Mouse (Mus musculus): ENCODE measurements at regions not wholly inside any gene's neighbourhood (a gene's known extent, or its start where the extent isn't known, plus 50 kb on each side); places are given as distances from the start of the nearest gene placed in this dataset.
"Not testable (repeated sequence)": the region's sequence is repeated elsewhere in the genome, so short reads cannot be mapped to it uniquely, and the experiment has no call there.

GRCm38 (mm10) chr7:73616015-73616414 is 74.4 kb upstream of the Chd2 start:
- intact Hi-C loops (cut with DNase I), result loop anchor here (2.0 kb wide), 1 partner anchor 75 kb away; the partner anchor contains the start of gene Chd2
- DNase-seq (ENCODE audit: extremely low spot score in 1 of 2, low spot score in 2 of 2), result peak in 1 of 2 experiments; percentile 20

DNA sequence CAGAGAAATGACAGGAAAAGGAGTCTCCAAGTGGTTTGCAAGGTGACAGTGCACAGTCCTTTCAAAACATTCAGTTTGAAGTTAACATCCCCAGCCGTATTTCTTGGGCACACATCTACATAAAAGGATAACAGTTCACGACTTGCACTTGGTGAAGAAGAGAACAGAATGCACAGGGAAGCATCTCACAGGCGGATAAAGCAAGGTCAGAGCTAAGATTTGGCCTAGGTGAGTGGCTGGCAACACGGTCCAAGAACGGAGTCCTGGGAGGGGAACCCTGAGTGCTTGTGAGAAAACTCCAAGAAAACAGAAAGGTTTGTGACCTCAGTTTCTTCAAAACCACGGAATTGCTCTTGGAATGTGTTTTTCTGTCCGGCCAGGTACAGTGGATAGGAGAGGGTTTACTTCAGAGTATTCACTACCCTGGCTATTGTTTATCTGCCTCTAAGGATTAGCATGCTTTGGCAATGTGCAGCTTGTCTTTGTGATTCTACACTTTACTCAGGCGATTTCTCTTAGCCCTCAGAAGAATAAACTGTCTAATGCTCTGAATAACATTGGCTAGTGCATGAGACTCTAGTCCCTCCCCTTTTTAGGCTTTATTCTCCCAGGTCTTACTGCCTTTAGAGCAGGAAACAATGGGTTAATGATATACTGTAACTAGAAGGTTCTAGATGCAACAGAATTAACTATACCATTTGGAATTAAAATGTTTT is 73.4 kb upstream of the Chd2 start:
- DNase-seq (ENCODE audit: extremely low spot score in 1 of 2, low spot score in 2 of 2), result no peak
- intact Hi-C loops (cut with DNase I), result no loop called here

- intact Hi-C loops (cut with DNase I), result no loop called here
- no peak for DNase-seq (ENCODE audit: extremely low spot score in 1 of 2, low spot score in 2 of 2)
Observed at GRCm38 (mm10) chr7:73614341-73614740, 72.7 kb upstream of the Chd2 start.

GRCm38 (mm10) chr7:73612752-73613092 is 71.1 kb upstream of the Chd2 start:
- DNase-seq (ENCODE audit: extremely low spot score in 1 of 2, low spot score in 2 of 2), result no peak
- intact Hi-C loops (cut with DNase I), result no loop called here

DNA sequence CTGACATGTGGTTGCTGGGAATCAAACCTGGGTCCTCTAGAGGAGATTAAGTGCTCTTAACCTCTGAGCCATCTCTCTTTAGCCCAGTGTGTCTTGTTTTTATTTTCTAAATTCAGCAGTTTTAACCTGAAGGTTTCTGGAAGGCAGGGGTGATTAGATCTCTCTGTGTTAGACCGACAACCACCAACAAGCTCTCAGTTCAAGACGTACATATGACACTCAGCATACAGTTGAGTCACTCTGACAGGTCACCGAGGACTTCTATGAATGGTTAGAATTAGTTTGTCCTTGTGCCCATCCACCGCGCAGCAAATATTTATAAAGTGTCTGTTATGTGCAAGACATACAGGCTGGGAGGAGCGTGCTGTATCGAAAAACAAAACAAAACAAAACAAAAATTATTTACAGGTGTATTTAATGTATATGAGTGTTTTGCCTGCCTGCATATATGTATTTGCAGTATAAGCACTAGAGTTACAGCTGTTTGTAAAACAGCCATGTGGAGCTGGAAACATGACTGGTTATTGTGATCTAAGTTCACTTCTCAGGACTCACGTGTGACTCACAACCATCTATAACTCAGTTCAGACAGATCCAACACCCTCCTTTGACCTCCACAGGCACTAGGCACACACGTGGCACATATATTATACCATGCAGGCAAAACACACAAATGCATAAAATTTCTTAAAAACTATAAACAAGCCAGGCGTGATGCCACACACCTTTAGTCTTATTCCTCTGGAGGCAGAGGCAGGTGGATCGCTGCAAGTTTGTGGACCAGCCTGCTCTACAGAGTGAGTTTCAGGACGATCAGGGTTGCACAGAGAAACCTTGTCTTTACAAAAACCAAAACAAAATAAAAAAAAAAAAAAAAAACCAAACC is 70.5 kb upstream of the Chd2 start:
- DNase-seq (ENCODE audit: extremely low spot score in 1 of 2, low spot score in 2 of 2), result no peak
- intact Hi-C loops (cut with DNase I), result no loop called here

- no peak for DNase-seq (ENCODE audit: extremely low spot score in 1 of 2, low spot score in 2 of 2)
- intact Hi-C loops (cut with DNase I), result no loop called here
Observed at GRCm38 (mm10) chr7:73608804-73609275, 67.2 kb upstream of the Chd2 start.

DNA sequence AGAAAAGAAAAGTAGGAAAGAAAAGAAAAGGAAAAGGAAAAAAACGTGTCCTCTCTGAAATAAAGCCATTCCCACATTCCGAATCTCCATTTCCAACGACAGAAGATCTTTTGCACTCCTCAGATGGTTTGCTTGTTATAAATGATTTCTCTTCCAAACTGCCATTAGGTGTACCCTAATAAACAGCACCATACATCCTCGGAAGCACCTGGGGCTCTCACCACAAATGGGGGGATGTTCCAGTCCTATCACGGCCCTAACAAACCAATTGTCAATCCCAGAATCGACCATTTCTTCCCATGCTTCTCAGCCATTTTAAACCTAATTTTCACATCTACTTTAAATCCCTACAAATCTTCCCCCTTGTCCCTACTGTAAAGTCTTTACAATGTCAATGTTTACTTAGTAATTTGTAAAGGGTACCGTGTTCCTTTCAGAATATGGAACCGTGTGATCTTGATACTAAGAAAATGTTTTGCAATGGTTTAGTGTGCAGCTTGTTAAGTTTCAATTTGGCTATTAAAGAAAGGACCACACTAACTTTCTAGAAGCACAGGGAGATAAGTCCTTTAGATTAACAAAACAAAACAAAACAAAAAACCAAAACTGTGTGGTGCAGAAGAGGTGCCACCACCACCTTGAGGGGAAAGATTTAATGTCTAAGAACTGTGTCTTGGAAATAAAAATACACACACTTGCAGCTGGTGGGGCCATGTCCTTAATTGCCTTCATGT is 66.6 kb upstream of the Chd2 start:
- intact Hi-C loops (cut with DNase I), result no loop called here
- no peak for DNase-seq (ENCODE audit: extremely low spot score in 1 of 2, low spot score in 2 of 2)

DNA sequence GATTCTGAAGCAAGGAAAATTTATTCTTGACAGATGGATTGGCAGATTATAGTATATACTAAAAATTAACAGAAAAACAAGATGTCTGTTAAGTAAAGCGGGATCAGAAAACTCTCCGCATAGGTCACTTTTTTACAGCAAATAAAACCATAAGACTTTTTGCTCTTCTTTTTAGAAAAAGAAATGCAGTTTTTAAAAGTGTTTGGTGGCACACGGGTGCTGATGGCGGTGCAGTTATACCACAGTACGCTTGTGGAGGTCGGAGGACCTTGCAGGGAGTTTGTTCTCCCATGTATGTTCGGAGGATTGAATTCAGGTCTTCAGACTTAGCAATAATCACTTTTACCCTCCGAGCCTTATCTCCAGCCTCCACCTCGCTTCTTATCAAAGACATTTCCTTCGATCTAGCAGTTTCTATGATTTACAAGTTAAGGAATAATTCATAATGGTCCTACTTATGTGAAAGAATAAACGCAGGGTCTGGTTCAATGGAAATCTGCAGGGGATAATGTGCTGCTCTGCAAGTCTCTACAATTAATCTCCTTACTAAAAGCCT is 65.9 kb upstream of the Chd2 start:
- no peak for DNase-seq (ENCODE audit: extremely low spot score in 1 of 2, low spot score in 2 of 2)
- intact Hi-C loops (cut with DNase I), result no loop called here

GRCm38 (mm10) chr7:73606677-73607449 is 65.2 kb upstream of the Chd2 start:
- intact Hi-C loops (cut with DNase I), result no loop called here
- peak; percentile 92 to 97 for DNase-seq (ENCODE audit: extremely low spot score in 1 of 2, low spot score in 2 of 2)

GRCm38 (mm10) chr7:73604597-73604996 is 63.0 kb upstream of the Chd2 start:
- intact Hi-C loops (cut with DNase I), result no loop called here
- DNase-seq (ENCODE audit: extremely low spot score in 1 of 2, low spot score in 2 of 2), result no peak

GRCm38 (mm10) chr7:73602815-73603551 is 61.4 kb upstream of the Chd2 start:
- no peak for DNase-seq (ENCODE audit: extremely low spot score in 1 of 2, low spot score in 2 of 2)
- intact Hi-C loops (cut with DNase I), result no loop called here

GRCm38 (mm10) chr7:73601336-73601735 is 59.7 kb upstream of the Chd2 start:
- DNase-seq (ENCODE audit: extremely low spot score in 1 of 2, low spot score in 2 of 2), result no peak
- intact Hi-C loops (cut with DNase I), result no loop called here

DNA sequence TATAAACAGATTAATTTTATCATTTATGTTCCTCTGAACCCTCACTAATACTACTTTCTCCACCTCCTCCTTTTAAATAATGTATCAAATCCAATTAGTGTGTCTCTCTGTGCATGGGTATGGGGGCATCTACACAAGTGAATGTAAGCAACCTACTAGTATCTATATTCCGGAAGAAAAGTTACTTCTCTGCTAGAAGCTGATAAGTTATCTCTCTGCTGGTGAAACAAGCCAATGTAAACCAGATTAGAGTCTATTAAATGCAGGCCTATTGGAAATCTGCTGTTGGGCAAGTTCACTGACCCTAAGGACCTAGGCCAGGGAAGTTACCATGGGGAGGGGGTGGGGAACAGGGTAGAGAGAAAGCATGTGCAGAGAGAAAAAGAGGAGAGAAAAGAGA is 59.1 kb upstream of the Chd2 start:
- intact Hi-C loops (cut with DNase I), result no loop called here
- DNase-seq (ENCODE audit: extremely low spot score in 1 of 2, low spot score in 2 of 2), result no peak

GRCm38 (mm10) chr7:73600003-73600385 is 58.4 kb upstream of the Chd2 start:
- intact Hi-C loops (cut with DNase I); DNase-seq (ENCODE audit: extremely low spot score in 1 of 2, low spot score in 2 of 2): not testable (repeated sequence)

DNA sequence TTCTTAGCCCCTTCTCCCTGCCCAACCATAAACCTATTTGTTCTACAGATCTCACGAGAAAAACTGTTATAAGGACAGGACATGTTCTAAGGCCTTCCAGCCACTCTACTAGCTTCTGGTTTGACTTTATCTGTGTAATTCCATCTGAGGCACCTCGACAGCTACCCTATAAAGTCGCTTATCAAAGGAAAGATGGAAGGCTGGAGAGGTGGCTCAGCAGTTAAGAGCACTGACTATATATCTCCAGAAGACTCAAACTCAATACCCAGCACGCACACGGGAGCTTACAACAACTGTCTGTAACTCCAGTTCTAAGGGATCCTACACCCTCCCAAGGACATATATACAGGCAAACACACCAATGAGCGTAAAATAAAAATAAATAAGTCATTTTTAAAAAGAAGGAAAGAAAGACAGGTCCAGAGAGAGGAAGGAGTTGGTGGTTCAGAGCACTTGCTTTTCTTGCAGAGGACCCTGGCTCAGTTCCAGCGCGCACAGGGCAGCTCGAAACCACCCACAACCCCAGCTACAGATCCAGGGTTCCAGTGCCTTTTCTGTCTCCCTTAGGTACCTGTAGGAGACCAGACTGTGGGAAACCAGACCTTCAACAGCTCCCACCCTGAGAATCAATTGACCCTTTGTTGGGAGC is 57.8 kb upstream of the Chd2 start:
- intact Hi-C loops (cut with DNase I), result no loop called here
- no peak for DNase-seq (ENCODE audit: extremely low spot score in 1 of 2, low spot score in 2 of 2)

GRCm38 (mm10) chr7:73597968-73598367 is 56.3 kb upstream of the Chd2 start:
- DNase-seq (ENCODE audit: extremely low spot score in 1 of 2, low spot score in 2 of 2), result no peak
- intact Hi-C loops (cut with DNase I), result no loop called here

All from left cerebral cortex, postnatal 10 days (tissue).